Comparison of ENCODE assay signal across 8 mouse cellular contexts in the genomic region with DNA sequence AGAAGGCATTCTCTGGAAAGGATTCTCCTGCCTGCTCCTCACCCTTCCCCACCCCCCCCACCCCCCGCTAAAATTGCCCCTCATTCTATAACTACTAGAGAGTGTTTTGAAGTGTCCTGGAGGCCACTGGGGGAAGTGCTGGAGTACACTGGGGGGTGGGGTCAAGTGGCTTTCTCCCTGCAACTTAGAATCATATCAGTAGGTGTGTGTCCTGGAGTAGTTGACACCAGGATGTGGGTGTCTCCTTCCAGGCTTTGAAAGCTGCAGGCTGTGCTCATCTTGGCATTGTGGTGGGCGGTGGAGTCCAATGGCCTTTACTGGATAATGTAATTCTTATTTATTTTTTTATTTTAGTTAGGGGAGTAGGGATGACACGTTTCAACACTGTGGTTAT. TPM values are rescaled to one million over a fixed set of nuclear protein-coding genes. Genes with fewer than 3 reads are reported as not detected.
DNase-seq lines count a peak whose midpoint lies in the region; ATAC-seq lines count a peak whose summit lies in the region.

No protein-coding gene starts in this region.

- no peak overlapping the region for H3K9ac ChIP-seq in forebrain, embryonic 16.5 days (replicated peaks; ENCODE audit: low read depth, low read length)

- no peaks in the 10 kb centered on the region for H3K36me3 ChIP-seq in forebrain, embryonic 16.5 days (ENCODE audit: control insufficient read depth, insufficient read depth)
- H3K36me3 ChIP-seq in midbrain, embryonic 10.5 days = no peaks in the 10 kb centered on the region

- no peak overlapping the region for H3K27ac ChIP-seq in forebrain, embryonic 16.5 days (ENCODE audit: low read length)
- H3K27ac ChIP-seq in midbrain, embryonic 10.5 days (replicated peaks) = peak overlapping the region; percentile 75

- peaks cover 9% of the 10 kb centered on the region for H3K4me1 ChIP-seq in forebrain, embryonic 16.5 days (replicated peaks; ENCODE audit: control insufficient read depth, insufficient read depth, low read length)
- peaks cover 12% of the 10 kb centered on the region for H3K4me1 ChIP-seq in midbrain, embryonic 10.5 days

- no peaks in the 10 kb centered on the region for H3K9me3 ChIP-seq in forebrain, embryonic 16.5 days (ENCODE audit: control insufficient read depth, low read length)
- no peaks in the 10 kb centered on the region for H3K9me3 ChIP-seq in midbrain, embryonic 10.5 days (replicated peaks)

- H3K27me3 ChIP-seq in forebrain, embryonic 16.5 days (replicated peaks; ENCODE audit: control insufficient read depth, insufficient read depth, low read length) = 0 out of 2 replicates have a peak, but pooled peaks cover 2% of the 10 kb centered on the region
- H3K27me3 ChIP-seq in midbrain, embryonic 10.5 days (ENCODE audit: low read depth, poor library complexity, severe bottlenecking) = no peaks in the 10 kb centered on the region; the same call in 1 of the 2 replicates

- peak overlapping the region; percentile 69 for H3K4me2 ChIP-seq in forebrain, embryonic 16.5 days (ENCODE audit: low read length)

- H3K4me3 ChIP-seq in forebrain, embryonic 16.5 days (replicated peaks; ENCODE audit: low read length) = peak overlapping the region; percentile 40
- H3K4me3 ChIP-seq in midbrain, embryonic 10.5 days = peak overlapping the region; percentile 62

- peak; percentile 12; the same call in 1 of the 2 replicates for ATAC-seq in forebrain, embryonic 16.5 days
- ATAC-seq in activated CD4-positive, CD25-positive, alpha-beta regulatory T cell, adult 4 months = no peak

- WGBS in forebrain, embryonic 16.5 days = 56% methylated on average over 3 of the region's 3 CpGs
- WGBS in midbrain, embryonic 10.5 days = 54% methylated on average over 3 of the region's 3 CpGs

- peak; percentile 24 to 27 for DNase-seq in adrenal gland, postnatal 36 days
- no peak for DNase-seq in adrenal gland, postnatal 4 days (ENCODE audit: low spot score in 2 of 2)
- peak; percentile 16 for DNase-seq in kidney, postnatal 10 days
- peak; percentile 17 for DNase-seq in midbrain, embryonic 10.5 days (ENCODE audit: low spot score)
- no peak for DNase-seq in spleen, postnatal 14 days (ENCODE audit: low spot score in 2 of 2)
- no peak for DNase-seq in frontal cortex, adult 2 months (ENCODE audit: extremely low spot score in 1 of 2, low spot score in 1 of 2)

RNA-seq across cellular contexts. Expression of a gene that starts 0.7 kb away (rescaled TPM):
- total RNA-seq in adrenal gland, postnatal 36 days (2021) = 10 to 100 TPM; 26.3 to 44.8 TPM
- total RNA-seq in adrenal gland, postnatal 4 days (2021) = 10 to 100 TPM; 27.8 to 30.7 TPM
- 1.9 and 2.2 TPM in 2 replicates for polyA plus RNA-seq in forebrain, embryonic 16.5 days (2015; fragmentation: Nextera tagmentation; extraction: Ambion mirVana)
- polyA plus RNA-seq in midbrain, embryonic 10.5 days (2016; fragmentation: Nextera tagmentation; extraction: Ambion mirVana) = 2.6 and 2.7 TPM in 2 replicates
- polyA plus RNA-seq in activated CD4-positive, CD25-positive, alpha-beta regulatory T cell, adult 4 months (2017; shearing (Covaris generic)) = not detected
- 3.2 and 4.1 TPM in 2 replicates for polyA plus RNA-seq in frontal cortex, adult 2 months (2012; rRNA removed)

Comparison
In these comparisons a context has a peak if more than half of its experiments do, and no peak if none do; other contexts are left out.
1. DNase-seq: peak in adrenal gland, postnatal 36 days (2 of 2), kidney, postnatal 10 days (single experiment) and midbrain, embryonic 10.5 days (single experiment); none in adrenal gland, postnatal 4 days (0 of 2), spleen, postnatal 14 days (0 of 2) and frontal cortex, adult 2 months (0 of 2).